Mouse (Mus musculus) embryonic facial prominence, embryonic 12.5 days (tissue): ENCODE measurements around the gene Traf2. TPM values are rescaled to one million over a fixed set of nuclear protein-coding genes. Genes with fewer than 3 reads are reported as not detected.
A peak's percentile ranks its signal among the peaks of the same experiment; 100 is the strongest.

Experiments
- ATAC-seq: fragments of 200-750 bp; cut with Nextera tagmentation; 2 replicates; pipeline ENCODE4 v1.8.0; 2017; ENCODE audit not compliant: insufficient number of reproducible peaks, insufficient read depth, low FRiP score, low TSS enrichment
- H3K27ac ChIP-seq: fragments of 300-500 bp; sonication (generic); 2 replicates; pipeline ENCODE4 v1.5.1; 2016; ENCODE audit warnings: mild to moderate bottlenecking
- H3K27me3 ChIP-seq: fragments of 300-500 bp; sonication (generic); 2 replicates; pipeline ENCODE4 v1.6.1; 2016; ENCODE audit warnings: mild to moderate bottlenecking, moderate library complexity
- H3K36me3 ChIP-seq: fragments of 300-500 bp; sonication (generic); 2 replicates; pipeline ENCODE4 v1.6.1; 2016; ENCODE audit warnings: mild to moderate bottlenecking
- H3K4me1 ChIP-seq: fragments of 300-500 bp; sonication (generic); 2 replicates; pipeline ENCODE4 v1.6.1; 2016
- H3K4me2 ChIP-seq: fragments of 300-500 bp; sonication (generic); replicated peaks from 2 replicates; pipeline ENCODE4 v1.6.1; 2016; ENCODE audit warnings: mild to moderate bottlenecking, moderate library complexity
- H3K4me3 ChIP-seq: fragments of 300-500 bp; sonication (generic); 2 replicates; pipeline ENCODE4 v1.5.1; 2016; ENCODE audit warnings: mild to moderate bottlenecking
- H3K9ac ChIP-seq: fragments of 300-500 bp; sonication (generic); 2 replicates; pipeline ENCODE4 v1.6.1; 2016; ENCODE audit warnings: mild to moderate bottlenecking, moderate library complexity
- H3K9me3 ChIP-seq: fragments of 300-500 bp; sonication (generic); 2 replicates; pipeline ENCODE4 v1.6.1; 2016; ENCODE audit warnings: mild to moderate bottlenecking, moderate library complexity
- WGBS: fragments of 180-500 bp; shearing (Covaris S2); methylation state at CpG from one replicate; pipeline ENCODE4 v1.1.7; 2016; 5-methylcytosine and 5-hydroxymethylcytosine counted together
- polyA plus RNA-seq: library from polyadenylated mRNA; unstranded; fragments of >200 nt; fragmentation: Nextera tagmentation; extraction: Ambion mirVana; gene quantifications from 2 replicates; pipeline ENCODE4 v1.2.1, GENCODE M21; 2016

The Traf2 gene
- polyA plus RNA-seq, 1 experiment from 2014 or later, result 37.8 TPM

DNA sequence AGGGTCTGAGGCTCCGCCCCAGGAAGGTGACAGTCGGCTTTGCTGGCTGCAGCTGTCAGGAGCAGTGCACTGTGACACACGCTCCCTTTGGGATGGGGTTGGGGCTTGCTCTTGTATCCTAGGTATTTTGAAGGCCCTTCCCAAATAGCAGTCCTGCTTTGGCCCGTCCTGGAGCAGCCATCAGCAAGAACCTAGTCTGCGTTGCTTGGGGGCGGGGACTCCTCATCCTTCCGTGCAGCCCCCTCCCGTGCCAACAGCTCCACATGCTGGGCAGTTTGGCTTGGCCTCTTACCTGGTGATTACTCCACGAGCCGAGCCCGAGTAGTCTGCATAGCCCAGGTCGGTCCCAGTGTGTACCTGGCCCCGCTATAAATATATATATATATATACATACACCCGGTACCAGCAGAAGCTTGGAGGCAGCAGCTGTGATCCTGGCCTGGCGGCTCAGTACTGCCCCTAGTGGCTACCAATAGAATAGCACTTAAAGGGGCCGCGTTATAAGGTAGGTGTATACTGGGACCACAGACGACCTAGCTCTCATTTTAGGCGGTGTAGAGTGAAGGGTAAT lies 34.6 kb upstream of the Traf2 start, which contains the start of gene Ajm1:
TSS of gene Ajm1 (minus strand) at position 464 of the 571 bp plus-strand sequence.
- peak within 1 kb of the TSS; percentile 35 for H3K4me3 ChIP-seq
- peaks cover 36% of the 10 kb centered on the region for H3K36me3 ChIP-seq
- no peaks in the 10 kb centered on the region for H3K9me3 ChIP-seq
- peak; percentile 70 for ATAC-seq
- 6% methylated on average over 19 of the region's 19 CpGs for WGBS
- peaks cover 41% of the 10 kb centered on the region for H3K4me1 ChIP-seq
- no peak within 1 kb of the TSS for H3K9ac ChIP-seq
- H3K27ac ChIP-seq, result no peak within 1 kb of the TSS
- peak within 1 kb of the TSS; percentile 61 for H3K4me2 ChIP-seq
- peaks cover 51% of the 10 kb centered on the region for H3K27me3 ChIP-seq

DNA sequence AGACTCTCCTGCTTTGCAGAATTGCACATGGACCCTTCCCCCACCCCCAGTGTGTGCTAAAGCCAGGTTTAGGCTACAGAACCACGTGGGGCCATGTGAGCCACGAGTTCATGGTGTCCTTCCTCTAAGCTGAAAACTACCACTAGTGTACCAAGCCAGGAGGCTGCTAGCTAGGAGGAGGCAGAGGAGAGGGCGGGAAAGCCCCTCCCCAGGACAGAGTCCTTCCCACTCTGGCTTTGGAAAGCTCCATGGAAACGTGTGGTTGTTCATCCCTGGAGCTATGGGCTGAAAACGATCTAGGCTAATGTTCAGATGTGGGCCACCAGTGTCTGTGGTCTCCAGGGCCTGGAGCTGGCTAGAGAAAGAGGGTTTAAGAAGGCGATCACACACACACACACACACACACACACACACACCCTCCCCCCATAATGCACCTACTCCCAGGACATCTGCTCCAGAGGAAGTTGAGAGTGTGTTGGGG lies 33.9 kb upstream of the Traf2 start:
- no peaks in the 10 kb centered on the region for H3K9me3 ChIP-seq
- H3K9ac ChIP-seq, result no peak overlapping the region
- peaks cover 30% of the 10 kb centered on the region for H3K36me3 ChIP-seq
- peak overlapping the region; percentile 61; the same call in 1 of the 2 replicates for H3K4me2 ChIP-seq
- H3K4me1 ChIP-seq, result peaks cover 47% of the 10 kb centered on the region
- no peak for ATAC-seq
- H3K27me3 ChIP-seq, result peaks cover 58% of the 10 kb centered on the region
- no peak overlapping the region; the same call in 1 of the 2 replicates for H3K4me3 ChIP-seq
- no peak overlapping the region for H3K27ac ChIP-seq
- 48% methylated on average over 6 of the region's 6 CpGs for WGBS

DNA sequence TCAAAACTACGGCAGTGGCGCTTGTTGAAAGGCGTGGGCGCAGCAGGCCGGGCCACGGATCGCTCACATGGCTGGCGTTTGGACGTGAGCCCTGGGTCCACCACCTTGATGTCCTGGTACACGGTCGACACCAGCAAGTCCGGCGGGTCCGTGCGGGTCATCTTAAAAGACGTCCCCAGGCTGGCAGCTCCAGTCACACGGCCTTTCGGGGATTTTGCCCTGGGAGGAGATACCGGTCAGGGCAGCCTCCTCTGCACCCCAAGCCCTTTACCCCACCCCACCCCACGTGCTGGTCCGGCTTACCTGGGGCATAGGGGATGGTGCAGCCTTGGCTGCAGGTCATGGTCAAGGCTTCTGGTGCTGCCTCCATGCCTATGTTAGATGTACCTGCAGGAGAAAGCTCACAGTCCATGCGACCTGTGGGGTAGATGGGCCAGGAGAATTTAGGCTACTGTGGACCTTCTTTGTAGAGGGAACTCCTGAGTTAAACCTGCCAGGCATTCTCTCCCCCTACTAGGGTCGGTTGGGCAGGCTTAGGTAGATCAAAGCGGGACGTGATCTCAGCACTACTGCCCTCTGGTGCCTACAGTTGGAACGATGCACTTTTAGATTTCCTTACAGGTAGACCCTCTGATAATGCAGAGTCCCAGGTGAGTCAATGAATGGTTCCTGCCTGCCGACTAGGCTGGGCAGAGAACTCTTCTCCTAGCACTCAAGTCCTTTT lies 33.2 kb upstream of the Traf2 start:
- 5% methylated on average over 27 of the region's 27 CpGs for WGBS
- Histone ChIP-seq H3K9me3 (no peaks in the 10 kb centered on the region), H3K4me3 (peak overlapping the region; percentile 25; the same call in 1 of the 2 replicates), H3K27me3 (peaks cover 58% of the 10 kb centered on the region), H3K4me2 (peak overlapping the region; percentile 40), H3K27ac (no peak overlapping the region), H3K4me1 (peaks cover 51% of the 10 kb centered on the region), H3K36me3 (peaks cover 22% of the 10 kb centered on the region), H3K9ac (no peak overlapping the region)
- ATAC-seq, result no peak

- 6% methylated on average over 77 of the region's 77 CpGs for WGBS
These were observed 32.3 kb upstream of the Traf2 start for GRCm38 (mm10) chr2:25578796-25579736.

DNA sequence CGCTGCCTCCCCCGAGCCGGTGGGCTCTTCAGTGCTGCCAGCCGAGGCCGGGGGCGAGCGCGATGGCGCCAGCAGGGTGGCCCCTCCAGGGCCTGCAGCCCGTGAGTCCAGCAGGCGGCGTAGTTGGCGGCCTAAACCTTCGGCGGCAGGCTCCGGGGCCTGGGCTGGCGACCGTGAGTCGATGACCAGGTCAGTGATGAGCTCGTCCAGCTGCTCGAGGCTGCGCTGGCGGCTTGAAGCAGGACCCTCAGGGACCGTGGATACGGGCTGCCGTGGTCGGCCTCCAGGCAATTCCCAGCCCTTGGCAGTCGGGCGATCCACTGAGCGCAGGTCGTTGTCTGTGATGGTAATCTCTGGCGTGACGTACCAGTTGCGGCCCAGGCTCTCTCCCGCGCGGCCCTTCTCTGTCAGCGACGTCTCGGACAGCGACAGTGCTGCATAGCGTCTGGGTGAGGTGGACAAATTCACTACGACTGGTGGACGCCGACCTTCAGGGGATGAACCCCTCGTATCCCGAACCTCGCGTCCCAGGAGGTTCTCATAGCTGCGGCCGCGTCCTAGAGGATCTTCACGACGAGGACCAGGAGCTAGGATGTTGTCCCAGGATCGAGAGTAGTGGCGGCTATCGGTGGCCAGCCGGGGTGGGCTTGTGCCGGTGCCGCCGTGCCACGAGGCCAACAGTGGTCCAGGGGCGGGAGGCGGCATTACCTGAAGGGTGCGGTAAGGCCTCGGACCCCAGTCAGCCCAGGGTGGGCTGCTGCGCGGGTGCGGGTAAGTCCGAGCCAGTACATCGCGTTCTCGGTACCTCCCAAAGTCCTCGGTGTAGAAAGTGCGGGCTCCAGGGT lies 31.4 kb upstream of the Traf2 start:
- Histone ChIP-seq H3K27me3 (peaks cover 58% of the 10 kb centered on the region), H3K4me2 (peak overlapping the region; percentile 45), H3K4me3 (peak overlapping the region; percentile 25), H3K36me3 (peaks cover 6% of the 10 kb centered on the region), H3K9ac (peak overlapping the region; percentile 38), H3K9me3 (no peaks in the 10 kb centered on the region), H3K27ac (no peak overlapping the region), H3K4me1 (peaks cover 61% of the 10 kb centered on the region)
- WGBS, result 4% methylated on average over 75 of the region's 75 CpGs
- ATAC-seq, result no peak

More at GRCm38 (mm10) chr2:25578796-25579736, 32.3 kb upstream of the Traf2 start:
- Histone ChIP-seq H3K27ac (no peak overlapping the region), H3K4me2 (peak overlapping the region; percentile 40), H3K4me1 (peaks cover 52% of the 10 kb centered on the region), H3K9ac (no peak overlapping the region), H3K27me3 (peaks cover 58% of the 10 kb centered on the region), H3K9me3 (no peaks in the 10 kb centered on the region), H3K36me3 (peaks cover 14% of the 10 kb centered on the region), H3K4me3 (peak overlapping the region; percentile 25; the same call in 1 of the 2 replicates)
- ATAC-seq, result no peak

- Histone ChIP-seq H3K4me2 (peak overlapping the region; percentile 45), H3K9ac (peak overlapping the region; percentile 38), H3K4me3 (peak overlapping the region; percentile 25), H3K4me1 (peaks cover 56% of the 10 kb centered on the region), H3K27ac (no peak overlapping the region), H3K27me3 (peaks cover 58% of the 10 kb centered on the region), H3K9me3 (no peaks in the 10 kb centered on the region), H3K36me3 (0 out of 2 replicates have a peak, but pooled peaks cover 4% of the 10 kb centered on the region)
- WGBS, result 14% methylated on average over 91 of the region's 92 CpGs
- no peak for ATAC-seq
These were observed 30.5 kb upstream of the Traf2 start for GRCm38 (mm10) chr2:25576965-25577891.

GRCm38 (mm10) chr2:25576028-25576850 lies 29.5 kb upstream of the Traf2 start:
- H3K27me3 ChIP-seq, result peaks cover 56% of the 10 kb centered on the region
- H3K4me1 ChIP-seq, result peaks cover 48% of the 10 kb centered on the region
- H3K9me3 ChIP-seq, result no peaks in the 10 kb centered on the region
- peak overlapping the region; percentile 65; the same call in 1 of the 2 replicates for H3K4me3 ChIP-seq
- no peak overlapping the region; the same call in 1 of the 2 replicates for H3K9ac ChIP-seq
- ATAC-seq, result no peak
- H3K36me3 ChIP-seq, result peaks cover 12% of the 10 kb centered on the region
- WGBS, result 71% methylated on average over 16 of the region's 16 CpGs
- H3K27ac ChIP-seq, result no peak overlapping the region
- peak overlapping the region; percentile 94 for H3K4me2 ChIP-seq

GRCm38 (mm10) chr2:25575432-25576027 lies 28.8 kb upstream of the Traf2 start:
- H3K4me3 ChIP-seq, result peak overlapping the region; percentile 65
- 16% methylated on average over 21 of the region's 21 CpGs for WGBS
- H3K36me3 ChIP-seq, result peaks cover 13% of the 10 kb centered on the region
- H3K9ac ChIP-seq, result peak overlapping the region; percentile 69
- no peak for ATAC-seq
- peak overlapping the region; percentile 94 for H3K4me2 ChIP-seq
- peaks cover 49% of the 10 kb centered on the region for H3K27me3 ChIP-seq
- H3K9me3 ChIP-seq, result no peaks in the 10 kb centered on the region
- peaks cover 45% of the 10 kb centered on the region for H3K4me1 ChIP-seq
- H3K27ac ChIP-seq, result peak overlapping the region; percentile 85
